Mouse (Mus musculus) spleen, postnatal 36 days (tissue): Measurements from ENCODE around the gene Nt5c.
A peak's percentile ranks its signal among the peaks of the same experiment; 100 is the strongest.
"Not testable (repeated sequence)": the region's sequence is repeated elsewhere in the genome, so short reads cannot be mapped to it uniquely, and the experiment has no call there.

ENCODE experiments used
- DNase-seq, 2 experiments: peaks; one replicate each; pipeline ENCODE4 v3.0.0; 2022; ENCODE audit warnings: low spot score in 2 of 2, mixed read lengths in 1 of 2

The Nt5c gene

DNA sequence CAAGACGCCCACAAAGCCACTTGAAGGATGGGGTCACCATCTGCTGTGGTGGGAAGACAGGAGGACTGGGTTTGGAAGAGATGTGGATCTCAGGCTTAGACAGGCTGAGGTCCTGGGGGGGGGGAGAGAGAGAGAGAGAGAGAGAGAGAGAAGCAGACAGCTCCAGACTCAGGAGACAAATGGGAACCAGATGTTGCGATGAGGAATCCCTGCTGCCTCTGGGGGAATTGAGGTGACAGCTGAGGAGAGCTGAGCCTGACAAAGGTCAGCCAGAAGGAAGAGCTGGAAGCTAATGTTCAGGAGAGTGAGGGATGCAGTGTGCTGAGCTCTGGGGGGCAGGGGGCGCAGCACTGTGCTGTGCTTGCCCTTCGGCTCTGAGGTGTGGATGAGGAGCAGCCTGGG is 24.4 kb downstream of the Nt5c start:
- DNase-seq: no peak

DNA sequence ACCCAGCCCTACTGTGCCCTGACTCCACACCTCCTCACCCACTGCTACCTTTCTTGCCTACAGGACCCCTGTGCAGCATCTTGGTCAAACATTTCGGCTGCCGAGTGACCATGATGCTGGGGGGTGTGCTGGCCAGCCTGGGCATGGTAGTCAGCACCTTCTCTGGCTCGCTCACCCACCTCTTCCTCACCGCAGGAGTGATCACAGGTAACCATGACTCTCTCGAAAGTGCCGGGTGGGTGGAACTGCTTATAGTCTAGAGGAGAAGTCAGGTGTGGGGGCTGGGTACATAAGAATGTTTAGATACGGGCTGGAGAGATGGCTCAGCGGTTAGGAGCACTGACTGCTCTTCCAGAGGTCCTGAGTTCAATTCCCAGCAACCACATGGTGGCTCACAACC is 26.8 kb downstream of the Nt5c start:
- no peak for DNase-seq

DNA sequence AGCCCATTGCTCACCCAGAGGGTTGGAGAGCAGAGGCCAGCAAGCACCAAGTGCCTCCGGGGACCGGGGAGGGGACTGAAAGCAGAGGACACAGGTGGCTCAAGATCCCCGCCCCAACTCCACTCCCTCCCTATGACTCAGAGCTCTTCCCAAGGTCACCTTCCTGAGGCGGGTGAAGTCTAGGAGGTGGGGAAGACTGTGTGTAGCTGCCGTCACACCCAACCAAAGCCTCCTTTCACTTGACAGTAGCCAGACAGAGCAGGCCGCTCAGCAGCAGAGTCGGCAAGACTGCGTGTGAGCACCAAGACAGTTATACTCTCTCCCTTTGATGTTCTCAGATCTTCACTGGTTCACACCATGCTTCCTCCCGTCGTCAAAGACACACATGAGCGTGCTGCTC is 28.3 kb downstream of the Nt5c start:
- no peak for DNase-seq

DNA sequence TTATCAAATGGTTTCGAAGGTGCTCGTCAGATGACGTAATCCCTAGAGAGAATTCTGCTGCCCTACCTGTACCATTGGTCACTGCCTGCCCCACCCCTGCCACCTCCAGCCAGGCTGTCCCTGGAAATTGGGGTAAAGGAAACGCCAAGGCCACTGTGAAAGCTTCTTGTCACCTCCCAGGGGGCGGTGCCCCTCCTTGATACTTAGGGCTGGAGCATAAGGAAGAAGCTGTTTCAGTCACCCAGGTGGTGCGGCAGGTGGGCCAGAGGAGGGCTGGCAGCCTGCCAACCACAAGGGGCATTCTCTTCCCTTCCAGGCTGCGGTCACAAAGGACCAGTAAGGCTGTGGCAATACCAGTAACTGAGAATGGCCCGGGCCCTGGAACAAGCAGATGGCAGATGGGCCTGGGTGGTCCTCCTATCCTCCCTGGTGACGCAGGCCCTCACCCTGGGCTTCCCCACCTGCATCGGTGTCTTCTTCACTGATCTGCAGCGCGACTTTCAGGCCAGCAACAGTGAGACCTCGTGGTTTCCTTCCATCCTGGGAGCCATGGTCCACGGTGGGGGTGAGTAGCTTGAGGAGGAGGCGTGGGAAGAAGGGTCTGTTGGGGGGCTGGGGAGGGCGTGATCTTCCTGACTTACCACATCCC is 29.3 kb downstream of the Nt5c start, which contains the start of gene Slc16a5:
Gene Slc16a5, plus strand, starts transcription at position 232 of the 649 bp plus-strand sequence.
- no peak for DNase-seq

- DNase-seq: no peak
Observed at GRCm38 (mm10) chr11:115461846-115462242, 29.8 kb downstream of the Nt5c start.

- DNase-seq: no peak
Observed at GRCm38 (mm10) chr11:115460976-115461375, 30.7 kb downstream of the Nt5c start.

DNA sequence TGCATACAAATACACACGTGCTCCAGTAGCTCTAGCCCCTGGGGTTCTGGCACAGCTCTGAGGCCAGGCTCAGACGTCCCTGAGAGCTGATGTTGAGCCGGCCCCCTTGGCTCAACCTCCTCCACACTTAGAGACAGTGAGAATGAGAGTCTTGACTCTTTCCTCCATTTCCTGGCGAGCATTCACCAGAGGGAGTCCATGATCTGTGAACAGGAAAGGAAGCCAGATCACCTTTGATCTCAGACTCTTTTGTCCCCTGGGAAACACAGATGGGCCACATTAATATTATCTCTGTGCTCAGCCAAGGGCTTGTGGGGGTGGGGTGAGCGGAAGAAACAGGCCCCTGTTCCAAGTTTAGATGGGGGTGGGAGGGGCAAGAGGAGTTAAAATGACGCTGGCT is 34.3 kb downstream of the Nt5c start:
- DNase-seq: no peak

- no peak for DNase-seq
Observed at GRCm38 (mm10) chr11:115456182-115456581, 35.5 kb downstream of the Nt5c start.

GRCm38 (mm10) chr11:115455619-115456018 is 36.0 kb downstream of the Nt5c start:
- DNase-seq: no peak

DNA sequence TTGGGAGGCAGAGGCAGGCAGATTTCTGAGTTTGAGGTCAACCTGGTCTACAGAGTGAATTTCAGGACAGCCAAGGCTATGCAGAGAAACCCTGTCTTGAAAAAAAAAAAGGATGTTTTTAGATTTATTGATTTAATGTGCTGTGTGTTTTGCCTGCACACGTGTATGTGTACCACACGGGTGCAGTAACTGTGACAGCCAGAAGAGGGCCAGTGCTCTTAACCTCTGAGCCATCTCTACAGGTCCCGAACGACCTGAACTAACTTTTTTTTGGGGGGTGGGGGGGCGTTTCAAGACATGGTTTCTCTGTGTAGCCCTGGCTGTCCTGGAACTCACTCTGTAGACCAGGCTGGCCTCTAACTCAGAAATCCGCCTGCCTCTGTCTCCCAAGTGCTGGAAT is 36.8 kb downstream of the Nt5c start:
- DNase-seq: not testable (repeated sequence)

DNA sequence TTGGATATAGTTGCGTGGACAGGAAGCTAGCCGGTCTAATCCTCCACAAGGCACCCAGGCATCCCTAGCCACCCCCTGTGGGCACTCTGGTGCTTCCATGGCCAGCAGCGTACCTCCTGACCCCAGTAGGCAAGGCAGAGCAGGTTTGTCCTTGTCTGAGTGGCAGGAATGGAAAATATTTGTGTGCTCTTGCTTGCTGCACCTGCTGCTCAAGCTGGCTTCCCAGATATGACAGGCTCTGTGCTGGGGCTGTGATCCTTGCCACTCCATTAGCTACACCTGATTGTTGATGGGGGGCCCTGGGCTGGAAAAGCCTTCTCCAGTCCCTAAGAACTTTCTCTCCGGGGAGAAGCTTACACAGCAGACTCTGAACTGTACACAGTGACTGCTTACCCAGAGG is 38.4 kb downstream of the Nt5c start:
- no peak for DNase-seq

DNA sequence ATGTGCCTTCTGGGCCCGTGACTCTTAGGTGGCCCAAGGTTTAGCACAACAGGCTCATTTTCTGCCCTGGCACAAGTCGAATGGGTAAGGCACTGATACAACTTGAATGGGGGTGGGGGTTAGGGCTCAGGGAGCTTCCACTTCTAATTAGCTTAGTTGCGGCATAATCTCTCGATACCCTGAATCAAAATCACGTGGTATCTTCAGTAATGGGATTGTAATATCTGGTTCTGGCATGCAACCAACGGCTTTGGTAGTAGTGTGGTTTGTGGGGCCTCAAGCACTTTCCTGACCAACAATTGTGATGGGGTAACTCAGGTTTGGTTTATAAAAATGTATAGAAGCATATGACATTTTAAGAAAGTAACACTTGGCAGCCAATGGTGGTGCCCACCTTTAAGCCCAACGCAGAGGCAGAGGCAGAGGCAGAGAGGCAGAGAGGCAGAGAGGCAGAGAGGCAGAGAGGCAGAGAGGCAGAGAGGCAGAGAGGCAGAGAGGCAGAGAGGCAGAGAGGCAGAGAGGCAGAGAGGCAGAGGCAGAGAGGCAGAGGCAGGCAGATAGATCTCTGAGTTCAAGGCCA is 39.3 kb downstream of the Nt5c start:
- no peak for DNase-seq

- peak; percentile 31 to 50 for DNase-seq
Observed at GRCm38 (mm10) chr11:115451781-115452241, 39.9 kb downstream of the Nt5c start.

- no peak for DNase-seq
Observed at GRCm38 (mm10) chr11:115450176-115450575, 41.5 kb downstream of the Nt5c start.

GRCm38 (mm10) chr11:115448998-115449397 is 42.7 kb downstream of the Nt5c start:
- DNase-seq: no peak

GRCm38 (mm10) chr11:115448075-115448474 is 43.6 kb downstream of the Nt5c start:
- no peak for DNase-seq

GRCm38 (mm10) chr11:115447321-115447885 is 44.3 kb downstream of the Nt5c start:
- DNase-seq: no peak

- DNase-seq: no peak
Observed at GRCm38 (mm10) chr11:115446906-115447305, 44.8 kb downstream of the Nt5c start.

DNA sequence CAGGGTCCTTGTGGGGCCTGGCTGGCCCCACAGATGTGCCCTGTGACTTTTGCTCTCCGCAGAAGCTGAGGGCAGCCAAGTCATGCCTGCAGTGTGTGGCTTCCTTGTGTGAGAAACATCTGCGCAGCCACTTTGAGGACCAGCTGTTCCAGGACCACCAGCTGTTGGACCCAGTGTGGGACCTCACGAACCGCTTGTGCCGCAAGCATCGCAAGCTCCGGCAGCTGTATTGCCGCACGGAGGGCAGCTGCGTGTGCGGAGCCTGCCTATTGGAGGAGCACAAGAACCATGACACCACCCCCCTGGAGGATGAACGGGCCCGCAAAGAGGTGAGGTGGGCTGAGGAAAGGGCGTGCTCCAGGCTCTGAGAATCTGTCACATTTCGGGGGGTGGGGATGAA is 50.2 kb downstream of the Nt5c start:
- DNase-seq: no peak
